Mouse (Mus musculus): ENCODE data around the gene Vmn2r52. TPM values are rescaled to one million over a fixed set of nuclear protein-coding genes. Genes with fewer than 3 reads are reported as not detected.
"Not testable (repeated sequence)": the region's sequence is repeated elsewhere in the genome, so short reads cannot be mapped to it uniquely, and the experiment has no call there.

The Vmn2r52 gene
- total RNA-seq (2021), result not detected
- not detected in 2 replicates for polyA plus RNA-seq (2012; rRNA removed)
- long read RNA-seq, result 0 reads

GRCm38 (mm10) chr7:10176473-10176872 is at the start of gene Vmn2r52:
TSS of gene Vmn2r52 (minus strand) at chr7:10176573.
- WGBS, result 63% methylated on average over 1 of the region's 1 CpGs
- Histone ChIP-seq H3K4me3 (no peak within 1 kb of the TSS), H3K27me3 (ENCODE audit: control insufficient read depth, insufficient read depth, low read length) (no peaks in the 10 kb centered on the region), H3K79me2 (replicated peaks; ENCODE audit: control insufficient read depth, insufficient read depth, low read length) (no peaks in the 10 kb centered on the region), H3K9ac (ENCODE audit: low read depth, low read length) (no peak within 1 kb of the TSS), H3K27ac (no peak within 1 kb of the TSS), H3K36me3 (ENCODE audit: control insufficient read depth, insufficient read depth, low read length) (no peaks in the 10 kb centered on the region), H3K4me1 (ENCODE audit: control insufficient read depth, insufficient read depth, low read length) (no peaks in the 10 kb centered on the region)
- no peak for DNase-seq
- intact Hi-C loops (cut with DNase I), result no loop called here
- TF ChIP-seq POLR2A (IDR thresholded peaks at IDR 0.05; ENCODE audit: insufficient read depth, low read depth, low read length) (no peak), EP300 (IDR thresholded peaks at IDR 0.05; ENCODE audit: insufficient read depth, low read depth, low read length) (no peak), CTCF (IDR thresholded peaks at IDR 0.05) (no peak)

GRCm38 (mm10) chr7:10105641-10106040 is 70.7 kb downstream of the Vmn2r52 start, which contains the start of gene Vmn2r51:
TSS of gene Vmn2r51 (minus strand) at chr7:10105741.
- H3K4me1 ChIP-seq (ENCODE audit: control insufficient read depth, insufficient read depth, low read length); intact Hi-C loops (cut with DNase I); H3K4me3 ChIP-seq; H3K79me2 ChIP-seq (replicated peaks; ENCODE audit: control insufficient read depth, insufficient read depth, low read length); DNase-seq; H3K36me3 ChIP-seq (ENCODE audit: control insufficient read depth, insufficient read depth, low read length); H3K27me3 ChIP-seq (ENCODE audit: control insufficient read depth, insufficient read depth, low read length); H3K27ac ChIP-seq; H3K9ac ChIP-seq (ENCODE audit: low read depth, low read length): not testable (repeated sequence)
- WGBS, result 30% methylated on average over 1 of the region's 1 CpGs

Other genes with a start within 250 kb of the Vmn2r52 start
- gene Vmn2r48, start 223.0 kb downstream of the Vmn2r52 start, total RNA-seq (2021), result not detected
- gene Vmn2r48, start 223.0 kb downstream of the Vmn2r52 start, polyA plus RNA-seq (2012; rRNA removed), result not detected in 2 replicates
- not detected for gene Vmn2r49, start 184.3 kb downstream of the Vmn2r52 start, total RNA-seq (2021)
- gene Vmn2r49, start 184.3 kb downstream of the Vmn2r52 start, polyA plus RNA-seq (2012; rRNA removed), result not detected in 2 replicates
- not detected for gene Vmn2r50, start 123.3 kb downstream of the Vmn2r52 start, total RNA-seq (2021)
- not detected in 2 replicates for gene Vmn2r50, start 123.3 kb downstream of the Vmn2r52 start, polyA plus RNA-seq (2012; rRNA removed)
- gene Vmn2r51, start 70.8 kb downstream of the Vmn2r52 start, total RNA-seq (2021), result not detected
- not detected in 2 replicates for gene Vmn2r51, start 70.8 kb downstream of the Vmn2r52 start, polyA plus RNA-seq (2012; rRNA removed)
- gene Vmn1r66, start 101.4 kb upstream of the Vmn2r52 start, total RNA-seq (2021), result not detected
- gene Vmn1r66, start 101.4 kb upstream of the Vmn2r52 start, polyA plus RNA-seq (2012; rRNA removed), result not detected in 2 replicates

Data from heart, adult 2 months (tissue).